Mouse (Mus musculus) B cell, adult 62 days (primary cell): ENCODE results near the gene Mdfi. TPM values are rescaled to one million over a fixed set of nuclear protein-coding genes. Genes with fewer than 3 reads are reported as not detected.

Source experiments
- total RNA-seq: library from RNA; stranded (reverse); gene quantifications from 4 replicates; pipeline ENCODE4 v1.2.4, GENCODE M21; 2023

Gene Mdfi
- total RNA-seq = not detected in 4 replicates

GRCm38 (mm10) chr17:47834482-47834767 is at the start of gene Mdfi:
Mdfi (minus strand) TSS chr17:47834691.

Other genes starting within 250 kb of the Mdfi start
- gene Bysl, start 223.2 kb downstream of the Mdfi start, total RNA-seq = 13.3 to 15.3 TPM (median 14.3 TPM) in 4 replicates
- gene Med20, start 223.1 kb downstream of the Mdfi start, total RNA-seq = 61.8 to 75.2 TPM (median 65.8 TPM) in 4 replicates
- 2.9 to 7.7 TPM (median 6.3 TPM) in 4 replicates for gene Gm20517, start 223.1 kb downstream of the Mdfi start, total RNA-seq
- gene Usp49, start 204.0 kb downstream of the Mdfi start, total RNA-seq = 6.7 to 9.7 TPM (median 8.1 TPM) in 4 replicates
- gene Tomm6, start 146.3 kb downstream of the Mdfi start, total RNA-seq = 139 to 163 TPM (median 141 TPM) in 4 replicates
- 0.41 to 4.3 TPM (median 1.3 TPM) in 4 replicates for gene Frs3, start 145.7 kb downstream of the Mdfi start, total RNA-seq
- gene Gm21981, start 140.2 kb downstream of the Mdfi start, total RNA-seq = 0.24 TPM in 1 of 4 replicates, not detected in the others
- gene Prickle4, start 140.0 kb downstream of the Mdfi start, total RNA-seq = not detected in 4 replicates
- not detected in 4 replicates for gene Pgc, start 107.8 kb downstream of the Mdfi start, total RNA-seq
- gene Tfeb, start 97.7 kb downstream of the Mdfi start, total RNA-seq = 173 to 190 TPM (median 184 TPM) in 4 replicates
- 82.2 to 124 TPM (median 93.7 TPM) in 4 replicates for gene Foxp4, start 90.0 kb upstream of the Mdfi start, total RNA-seq
- gene 1700122O11Rik, start 203.6 kb upstream of the Mdfi start, total RNA-seq = not detected in 4 replicates